Mouse (Mus musculus) kidney, adult 2 months (tissue): ENCODE results near the gene Pgap3.

Experiments used
- CTCF ChIP-seq: fragments of 200-500 bp; conservative IDR thresholded peaks from 2 replicates; pipeline ENCODE4 v1.5.1; 2011; ENCODE audit warnings: low read depth, mild to moderate bottlenecking, control low read depth, low read length, moderate library complexity, mixed read lengths; ENCODE audit not compliant: insufficient read depth, insufficient read length
- POLR2A ChIP-seq: fragments of 200-500 bp; IDR thresholded peaks from one replicate; pipeline ENCODE4 v1.6.1; 2011; ENCODE audit warnings: low read depth, low read length, control low read depth

DNA sequence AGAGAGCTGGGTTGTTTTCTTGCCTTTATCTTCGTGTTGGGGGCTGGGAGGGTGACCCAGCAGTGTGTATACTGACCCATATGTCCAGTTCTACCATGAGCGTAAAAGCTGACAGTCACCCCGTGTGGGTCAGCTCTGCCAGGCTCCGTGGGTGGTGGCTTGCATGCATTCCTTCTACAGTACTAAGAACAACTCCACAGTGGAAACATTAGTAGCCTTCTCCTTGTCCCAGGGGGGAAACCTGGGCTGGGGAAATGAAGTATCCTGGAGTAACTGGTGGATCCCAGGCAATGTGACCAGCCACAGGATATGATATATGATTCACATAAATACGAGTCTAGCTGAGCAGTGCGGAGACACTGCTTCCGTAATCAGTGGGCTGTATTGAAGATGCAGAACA, 13.4 kb upstream of the Pgap3 start:
- no peak for TF ChIP-seq CTCF
- TF ChIP-seq POLR2A = no peak
